Mouse (Mus musculus) left cerebral cortex, adult 18-20 months (tissue): Measurements from ENCODE around the gene Scn4a. TPM values are rescaled to one million over a fixed set of nuclear protein-coding genes. Genes with fewer than 3 reads are reported as not detected.

Experiments
- DNase-seq, 2 experiments: peaks; one replicate each; pipeline ENCODE4 v3.0.0; 2021 to 2022; ENCODE audit warnings: low spot score in 2 of 2, mixed read lengths in 1 of 2
- total RNA-seq, 2 experiments: library from RNA; stranded (reverse); gene quantifications; 2 replicates each; pipeline ENCODE4 v1.2.3; 2021

Scn4a gene
- total RNA-seq, 2 experiments from 2014 or later: not detected

- no peak for DNase-seq
These were observed 79.8 kb downstream of the Scn4a start for GRCm38 (mm10) chr11:106273311-106273684.

GRCm38 (mm10) chr11:106272644-106273310 lies 80.3 kb downstream of the Scn4a start, which contains the start of gene Smarcd2:
TSS of gene Smarcd2 (minus strand) at chr11:106272972.
- DNase-seq: peak; percentile 97 to 99

- DNase-seq: no peak
These were observed 81.1 kb downstream of the Scn4a start for GRCm38 (mm10) chr11:106271794-106272643.

GRCm38 (mm10) chr11:106271131-106271793 lies 81.8 kb downstream of the Scn4a start:
- no peak for DNase-seq

GRCm38 (mm10) chr11:106269060-106269431 lies 84.0 kb downstream of the Scn4a start:
- DNase-seq: no peak

Other genes with a start within 250 kb of the Scn4a start
- gene Gm10840, start 192.4 kb downstream of the Scn4a start, total RNA-seq: 1 to 10 TPM in 1 of 2 experiments, not detected in 1; 1.6 TPM
- 10 to 100 TPM; 94.9 to 97.0 TPM for gene Limd2, start 192.4 kb downstream of the Scn4a start, total RNA-seq
- 10 to 100 TPM; 24.8 to 29.8 TPM for gene Strada, start 151.1 kb downstream of the Scn4a start, total RNA-seq
- gene Ccdc47, start 136.9 kb downstream of the Scn4a start, total RNA-seq: 10 to 100 TPM; 84.2 to 91.5 TPM
- gene Ddx42, start 136.4 kb downstream of the Scn4a start, total RNA-seq: 10 to 100 TPM; 64.4 to 68.0 TPM
- gene Ftsj3, start 97.2 kb downstream of the Scn4a start, total RNA-seq: 10 to 100 TPM; 25.9 to 26.9 TPM
- gene Psmc5, start 97.1 kb downstream of the Scn4a start, total RNA-seq: 100 to 1,000 TPM; 211 to 215 TPM
- gene Smarcd2, start 80.3 kb downstream of the Scn4a start, total RNA-seq: 10 to 100 TPM; 16.6 to 16.9 TPM
- gene Tcam1, start 76.6 kb downstream of the Scn4a start, total RNA-seq: under 1 TPM in 1 of 2 experiments, not detected in 1; 0.12 TPM
- gene Gh, start 51.4 kb downstream of the Scn4a start, total RNA-seq: not detected
- not detected for gene Cd79b, start 38.5 kb downstream of the Scn4a start, total RNA-seq
- gene Prr29, start 12.2 kb upstream of the Scn4a start, total RNA-seq: not detected
- gene Icam2, start 34.8 kb upstream of the Scn4a start, total RNA-seq: 1 to 10 TPM; 2.9 to 5.7 TPM
- 1 to 10 TPM; 9.2 to 9.3 TPM for gene Ern1, start 134.6 kb upstream of the Scn4a start, total RNA-seq